Mouse (Mus musculus): Measurements from ENCODE around the gene Mvd. TPM values are rescaled to one million over a fixed set of nuclear protein-coding genes. Genes with fewer than 3 reads are reported as not detected.

The Mvd gene
- polyA plus RNA-seq, 1 experiment from 2014 or later = 42.6 TPM

DNA sequence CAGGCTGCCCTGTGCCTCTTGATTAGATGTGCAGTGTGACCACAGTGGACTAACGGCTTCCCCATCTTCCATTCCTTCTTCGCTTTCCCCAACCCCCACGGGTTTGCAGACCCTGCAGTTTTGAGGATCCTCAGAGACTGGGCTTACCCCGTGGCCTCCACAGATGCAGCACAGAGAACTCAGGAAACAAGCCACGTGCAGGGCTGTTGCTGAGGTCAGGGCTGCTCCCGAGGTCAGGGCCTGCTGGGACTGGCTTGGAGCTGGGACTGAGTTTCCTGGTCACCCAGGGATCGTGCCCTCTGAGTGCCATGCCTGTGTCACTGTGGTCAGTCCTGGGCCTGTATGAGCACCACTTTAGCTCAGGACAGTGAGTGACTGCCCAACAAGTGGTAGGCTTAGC, 21.8 kb upstream of the Mvd start:
- 73% methylated on average over 7 of the region's 7 CpGs for WGBS
- H3K36me3 ChIP-seq (replicated peaks) = peaks cover 35% of the 10 kb centered on the region
- H3K27ac ChIP-seq = no peak overlapping the region
- H3K4me2 ChIP-seq = no peak overlapping the region
- H3K4me1 ChIP-seq = peaks cover 13% of the 10 kb centered on the region
- H3K27me3 ChIP-seq = peaks cover 42% of the 10 kb centered on the region
- H3K9ac ChIP-seq = no peak overlapping the region
- H3K9me3 ChIP-seq = no peaks in the 10 kb centered on the region
- ATAC-seq (ENCODE audit: low FRiP score) = no peak
- H3K4me3 ChIP-seq (replicated peaks) = no peak overlapping the region

DNA sequence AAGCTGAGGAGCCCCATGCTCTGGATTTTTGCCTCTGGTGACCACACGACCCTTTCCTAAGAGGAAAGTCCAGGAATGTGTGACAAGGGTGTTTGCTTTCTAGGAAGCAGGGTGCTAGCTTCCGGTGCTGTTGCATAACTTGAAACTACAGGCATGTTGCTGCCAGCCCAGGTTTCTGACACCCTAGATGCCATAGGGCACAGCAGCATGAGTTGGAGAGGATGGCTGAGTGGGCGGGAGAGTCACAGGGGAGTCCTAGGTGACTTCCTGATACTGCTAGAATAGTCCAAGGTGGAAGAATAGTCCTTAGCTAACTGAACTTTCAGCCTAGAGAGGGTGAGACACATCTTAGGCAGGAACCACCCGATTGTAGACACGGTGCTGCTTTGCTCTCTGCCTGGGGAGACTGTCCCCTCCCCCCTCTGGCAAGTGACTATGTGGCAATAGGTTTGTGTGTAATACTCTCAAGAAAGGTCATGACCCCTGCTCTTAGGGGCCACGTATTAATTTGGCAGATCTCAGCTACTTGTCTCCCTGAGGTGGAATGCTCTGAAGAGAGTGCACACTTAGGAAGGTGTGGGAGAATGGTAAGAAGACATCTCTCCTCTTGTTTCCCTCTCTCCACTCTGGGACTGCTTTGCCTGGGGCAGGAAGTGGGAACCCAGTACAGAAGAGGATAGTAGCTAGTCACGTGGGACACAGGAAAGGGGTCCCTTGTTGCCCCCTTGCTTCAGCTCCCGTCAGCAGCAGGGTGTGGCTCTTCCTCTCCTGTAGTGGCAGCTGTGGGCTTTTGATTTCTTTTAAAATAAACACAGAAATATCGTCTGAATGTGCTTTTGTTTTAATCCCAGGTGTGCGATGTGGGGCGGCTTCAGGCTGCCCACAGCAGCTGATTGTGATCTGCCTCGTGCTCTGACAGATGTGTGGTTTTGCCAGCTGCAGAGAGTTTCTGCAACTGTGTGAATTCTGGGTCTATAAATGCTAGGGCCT, 20.7 kb upstream of the Mvd start:
- Histone ChIP-seq H3K4me1 (peaks cover 15% of the 10 kb centered on the region), H3K36me3 (replicated peaks) (peaks cover 25% of the 10 kb centered on the region), H3K27me3 (peaks cover 52% of the 10 kb centered on the region), H3K27ac (no peak overlapping the region), H3K9ac (no peak overlapping the region), H3K4me3 (replicated peaks) (no peak overlapping the region), H3K9me3 (no peaks in the 10 kb centered on the region), H3K4me2 (no peak overlapping the region)
- ATAC-seq (ENCODE audit: low FRiP score) = no peak
- WGBS = 71% methylated on average over 12 of the region's 12 CpGs

- Histone ChIP-seq H3K4me2 (no peak overlapping the region), H3K36me3 (replicated peaks) (peaks cover 13% of the 10 kb centered on the region), H3K9me3 (no peaks in the 10 kb centered on the region), H3K27me3 (peaks cover 66% of the 10 kb centered on the region), H3K27ac (no peak overlapping the region), H3K9ac (no peak overlapping the region), H3K4me3 (replicated peaks) (no peak overlapping the region), H3K4me1 (peaks cover 15% of the 10 kb centered on the region)
- 74% methylated on average over 8 of the region's 8 CpGs for WGBS
- ATAC-seq (ENCODE audit: low FRiP score) = no peak
Measured at GRCm38 (mm10) chr8:122462510-122462909, 19.3 kb upstream of the Mvd start.

- peaks cover 15% of the 10 kb centered on the region for H3K4me1 ChIP-seq
- H3K9me3 ChIP-seq = no peaks in the 10 kb centered on the region
- no peak for ATAC-seq (ENCODE audit: low FRiP score)
Measured at GRCm38 (mm10) chr8:122461473-122462148, 18.4 kb upstream of the Mvd start.

GRCm38 (mm10) chr8:122460524-122461472, 17.6 kb upstream of the Mvd start, which contains the start of gene Snai3:
TSS of gene Snai3 (minus strand) at chr8:122460733.
- peaks cover 15% of the 10 kb centered on the region for H3K4me1 ChIP-seq
- peak within 1 kb of the TSS; percentile 37 for H3K4me3 ChIP-seq (replicated peaks)
- peaks cover 82% of the 10 kb centered on the region for H3K27me3 ChIP-seq
- peak within 1 kb of the TSS; percentile 65 for H3K4me2 ChIP-seq
- H3K9ac ChIP-seq = peak within 1 kb of the TSS; percentile 40; the same call in 1 of the 2 replicates
- ATAC-seq (ENCODE audit: low FRiP score) = peak; percentile 64
- 2% methylated on average over 55 of the region's 56 CpGs for WGBS
- no peaks in the 10 kb centered on the region for H3K36me3 ChIP-seq (replicated peaks)
- H3K9me3 ChIP-seq = no peaks in the 10 kb centered on the region
- H3K27ac ChIP-seq = no peak within 1 kb of the TSS

More at GRCm38 (mm10) chr8:122461473-122462148, 18.4 kb upstream of the Mvd start:
- 62% methylated on average over 11 of the region's 11 CpGs for WGBS
- Histone ChIP-seq H3K9ac (no peak overlapping the region), H3K27ac (0 out of 2 replicates have a peak overlapping the region, but pooled peaks have one; percentile 14), H3K4me3 (replicated peaks) (no peak overlapping the region), H3K27me3 (peaks cover 75% of the 10 kb centered on the region), H3K4me2 (no peak overlapping the region), H3K36me3 (replicated peaks) (peaks cover 4% of the 10 kb centered on the region)

- no peaks in the 10 kb centered on the region for H3K36me3 ChIP-seq (replicated peaks)
- peaks cover 82% of the 10 kb centered on the region for H3K27me3 ChIP-seq
- 30% methylated on average over 7 of the region's 7 CpGs for WGBS
- peak overlapping the region; percentile 37; the same call in 1 of the 2 replicates for H3K4me3 ChIP-seq (replicated peaks)
- no peak overlapping the region for H3K9ac ChIP-seq
- H3K4me2 ChIP-seq = peak overlapping the region; percentile 65
- ATAC-seq (ENCODE audit: low FRiP score) = no peak
- peaks cover 15% of the 10 kb centered on the region for H3K4me1 ChIP-seq
- H3K27ac ChIP-seq = no peak overlapping the region
- no peaks in the 10 kb centered on the region for H3K9me3 ChIP-seq
Measured at GRCm38 (mm10) chr8:122459990-122460389, 16.8 kb upstream of the Mvd start.

DNA sequence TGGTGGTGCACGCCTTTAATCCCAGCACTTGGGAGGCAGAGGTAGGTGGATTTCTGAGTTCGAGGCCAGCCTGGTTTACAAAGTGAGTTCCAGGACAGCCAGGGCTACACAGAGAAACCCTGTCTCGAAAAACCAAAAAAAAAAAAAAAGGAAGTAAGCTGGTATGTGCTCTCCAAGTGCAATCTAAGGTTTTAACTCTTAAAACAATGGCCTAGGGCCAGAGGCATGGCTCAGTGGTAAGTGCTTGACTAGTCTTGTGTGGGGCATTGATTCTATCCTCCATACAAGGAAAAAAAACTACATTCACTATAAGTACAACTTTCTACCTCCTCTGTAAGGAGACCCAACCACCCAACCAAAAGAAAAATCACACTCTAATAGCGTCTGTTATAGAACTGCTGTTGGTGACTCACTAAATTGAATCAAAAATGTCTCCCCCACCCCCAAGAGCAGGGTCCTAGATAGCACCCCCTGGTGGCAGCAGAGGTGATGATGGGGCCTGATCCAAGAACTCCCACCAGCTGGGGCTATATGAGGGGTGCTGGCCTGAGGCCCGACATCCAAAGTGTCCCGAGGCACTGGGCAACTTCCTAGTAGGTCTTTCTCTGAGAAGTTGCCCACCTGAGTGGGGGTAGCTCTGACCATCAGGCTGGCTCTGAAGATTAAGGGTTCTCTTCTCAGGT, 16.1 kb upstream of the Mvd start:
- H3K9me3 ChIP-seq = no peaks in the 10 kb centered on the region
- no peaks in the 10 kb centered on the region for H3K36me3 ChIP-seq (replicated peaks)
- H3K4me3 ChIP-seq (replicated peaks) = no peak overlapping the region
- peaks cover 15% of the 10 kb centered on the region for H3K4me1 ChIP-seq
- peaks cover 82% of the 10 kb centered on the region for H3K27me3 ChIP-seq
- no peak overlapping the region for H3K9ac ChIP-seq
- ATAC-seq (ENCODE audit: low FRiP score) = no peak
- 53% methylated on average over 6 of the region's 6 CpGs for WGBS
- no peak overlapping the region for H3K4me2 ChIP-seq
- H3K27ac ChIP-seq = no peak overlapping the region

DNA sequence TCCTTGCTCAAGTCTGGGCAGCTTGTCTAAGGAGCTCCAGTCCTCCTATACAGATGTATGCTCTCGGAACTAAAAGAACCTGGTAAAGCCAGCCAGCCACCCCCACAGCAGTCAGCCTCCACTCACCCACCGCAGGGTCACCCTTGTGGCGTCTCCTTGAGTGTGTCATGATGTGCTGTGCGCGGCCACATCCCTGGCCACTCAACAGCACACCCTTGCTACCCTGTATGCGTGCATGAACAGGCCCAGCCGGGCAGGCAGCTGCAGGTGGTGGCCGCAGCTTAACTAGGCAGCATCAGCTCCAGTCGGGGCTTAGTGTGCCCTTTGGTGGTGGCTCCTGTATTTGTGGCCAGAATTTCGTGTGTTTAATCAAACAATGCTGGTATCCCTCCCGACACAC, 13.9 kb upstream of the Mvd start:
- Histone ChIP-seq H3K4me3 (replicated peaks) (no peak overlapping the region), H3K9me3 (no peaks in the 10 kb centered on the region), H3K4me1 (peaks cover 15% of the 10 kb centered on the region), H3K4me2 (no peak overlapping the region), H3K9ac (no peak overlapping the region), H3K36me3 (replicated peaks) (no peaks in the 10 kb centered on the region), H3K27me3 (peaks cover 61% of the 10 kb centered on the region), H3K27ac (no peak overlapping the region)
- no peak for ATAC-seq (ENCODE audit: low FRiP score)
- WGBS = 73% methylated on average over 11 of the region's 11 CpGs

- Histone ChIP-seq H3K36me3 (replicated peaks) (no peaks in the 10 kb centered on the region), H3K27me3 (peaks cover 34% of the 10 kb centered on the region), H3K4me1 (no peaks in the 10 kb centered on the region), H3K9ac (no peak overlapping the region), H3K9me3 (no peaks in the 10 kb centered on the region), H3K4me3 (replicated peaks) (no peak overlapping the region), H3K27ac (no peak overlapping the region), H3K4me2 (no peak overlapping the region)
- ATAC-seq (ENCODE audit: low FRiP score) = no peak
- 90% methylated on average over 6 of the region's 6 CpGs for WGBS
Measured at GRCm38 (mm10) chr8:122454409-122454808, 11.2 kb upstream of the Mvd start.

DNA sequence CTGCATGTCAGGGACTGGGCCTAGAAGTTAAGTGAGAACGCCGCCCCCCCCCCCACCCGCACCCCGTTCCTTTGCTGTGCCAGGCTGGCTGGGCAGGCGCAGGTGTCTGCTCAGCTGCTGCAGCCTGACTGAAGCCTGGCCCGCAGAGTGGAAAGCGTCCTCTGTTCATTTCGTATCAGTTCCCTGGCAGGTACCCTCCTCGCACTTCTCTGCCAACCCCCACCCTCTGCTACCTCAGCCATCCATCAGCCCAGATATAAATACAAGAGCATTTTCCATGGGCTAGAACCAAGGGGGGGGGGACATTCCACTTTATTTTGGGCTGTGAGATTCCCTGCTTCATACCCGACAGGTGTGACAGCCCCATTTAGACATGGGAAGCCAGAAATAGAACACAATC, 8.9 kb upstream of the Mvd start:
- no peak overlapping the region for H3K9ac ChIP-seq
- no peak overlapping the region for H3K4me3 ChIP-seq (replicated peaks)
- 88% methylated on average over 10 of the region's 10 CpGs for WGBS
- no peak for ATAC-seq (ENCODE audit: low FRiP score)
- H3K4me1 ChIP-seq = no peaks in the 10 kb centered on the region
- no peaks in the 10 kb centered on the region for H3K9me3 ChIP-seq
- no peak overlapping the region for H3K4me2 ChIP-seq
- no peak overlapping the region for H3K27ac ChIP-seq
- H3K27me3 ChIP-seq = peaks cover 17% of the 10 kb centered on the region
- no peaks in the 10 kb centered on the region for H3K36me3 ChIP-seq (replicated peaks)

- Histone ChIP-seq H3K27me3 (peaks cover 14% of the 10 kb centered on the region; the same call in 1 of the 2 replicates), H3K4me2 (no peak overlapping the region), H3K9me3 (no peaks in the 10 kb centered on the region), H3K4me1 (no peaks in the 10 kb centered on the region), H3K27ac (no peak overlapping the region), H3K9ac (no peak overlapping the region), H3K4me3 (replicated peaks) (no peak overlapping the region), H3K36me3 (replicated peaks) (no peaks in the 10 kb centered on the region)
- 82% methylated on average over 7 of the region's 7 CpGs for WGBS
- no peak for ATAC-seq (ENCODE audit: low FRiP score)
Measured at GRCm38 (mm10) chr8:122451161-122451703, 8.0 kb upstream of the Mvd start.
